Mouse (Mus musculus): ENCODE results near the gene As3mt.

- TF ChIP-seq CTCF (IDR thresholded peaks at IDR 0.05): no peak
- TF ChIP-seq EP300 (IDR thresholded peaks at IDR 0.05): no peak
Measured at GRCm38 (mm10) chr19:46706540-46707295, 540 bp upstream of the As3mt start.
